Mouse (Mus musculus) thymus, adult 2 months (tissue): ENCODE results near the gene Ppp3ca.

Experiments
- CTCF ChIP-seq: fragments of 200-500 bp; IDR thresholded peaks from 2 replicates; pipeline ENCODE4 v1.5.1; 2012; ENCODE audit warnings: mild to moderate bottlenecking, control low read depth, low read length, moderate library complexity, borderline replicate concordance; ENCODE audit not compliant: control insufficient read depth, poor library complexity, insufficient read depth; ENCODE audit errors: extremely low read depth
- POLR2A ChIP-seq: fragments of 200-500 bp; IDR thresholded peaks from 2 replicates; pipeline ENCODE4 v1.6.1; 2012; ENCODE audit warnings: mild to moderate bottlenecking, low read length, control low read depth, moderate library complexity; ENCODE audit not compliant: control insufficient read depth, poor library complexity, insufficient read depth; ENCODE audit errors: extremely low read depth

GRCm38 (mm10) chr3:136765569-136765968, 95.6 kb downstream of the Ppp3ca start:
- TF ChIP-seq CTCF (no peak), POLR2A (no peak)
